Mouse (Mus musculus) gastrocnemius, postnatal 10 days (tissue): ENCODE measurements around the gene App. TPM values are rescaled to one million over a fixed set of nuclear protein-coding genes. Genes with fewer than 3 reads are reported as not detected.

Experiments used
- DNase-seq: peaks from one replicate; pipeline ENCODE4 v3.0.0; 2021; ENCODE audit warnings: mixed read lengths
- total RNA-seq, 2 experiments: library from RNA; stranded (reverse); gene quantifications; 2 replicates each; pipeline ENCODE4 v1.2.3; 2021

App gene
- total RNA-seq, 2 experiments from 2014 or later = 188 to 221 TPM

DNA sequence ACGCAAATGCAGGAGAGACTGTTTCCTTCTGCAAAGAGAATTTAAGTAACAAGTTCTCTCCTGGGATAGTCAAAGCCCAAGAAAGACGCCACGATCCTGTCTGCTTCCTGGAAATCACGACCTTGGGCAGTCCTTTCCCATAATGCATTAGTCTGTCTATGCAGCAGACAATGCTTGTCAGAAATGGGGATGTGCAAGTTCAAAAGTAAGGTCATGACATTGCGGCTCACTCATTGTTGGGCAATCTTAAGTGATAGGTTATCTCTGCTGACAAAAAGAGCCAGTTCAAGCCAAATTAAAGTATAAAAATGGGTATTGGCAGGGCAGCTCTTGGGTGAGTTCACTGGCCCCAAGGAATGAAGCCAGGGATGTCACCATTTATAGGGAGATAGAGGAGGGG, 51.6 kb downstream of the App start:
- no peak for DNase-seq

DNA sequence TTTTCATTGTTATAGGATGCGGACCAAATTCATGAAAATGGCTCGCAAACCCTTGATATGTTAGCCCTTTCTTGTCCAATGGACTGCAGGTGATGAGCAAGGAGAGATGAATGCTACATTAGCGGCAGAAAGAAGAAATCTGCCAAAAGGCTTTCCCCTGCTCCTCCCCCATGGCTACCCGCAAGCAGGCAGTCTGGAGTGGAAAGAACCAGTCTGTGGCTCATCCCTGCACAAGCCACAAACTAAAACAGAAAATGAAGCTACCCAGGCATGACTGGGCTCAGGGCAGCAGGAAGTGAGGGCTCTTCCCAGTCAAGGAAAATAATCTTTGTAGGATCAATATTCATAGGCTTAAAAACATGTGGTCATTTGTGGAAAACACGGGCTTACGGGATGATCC, 54.6 kb downstream of the App start:
- DNase-seq = no peak

DNA sequence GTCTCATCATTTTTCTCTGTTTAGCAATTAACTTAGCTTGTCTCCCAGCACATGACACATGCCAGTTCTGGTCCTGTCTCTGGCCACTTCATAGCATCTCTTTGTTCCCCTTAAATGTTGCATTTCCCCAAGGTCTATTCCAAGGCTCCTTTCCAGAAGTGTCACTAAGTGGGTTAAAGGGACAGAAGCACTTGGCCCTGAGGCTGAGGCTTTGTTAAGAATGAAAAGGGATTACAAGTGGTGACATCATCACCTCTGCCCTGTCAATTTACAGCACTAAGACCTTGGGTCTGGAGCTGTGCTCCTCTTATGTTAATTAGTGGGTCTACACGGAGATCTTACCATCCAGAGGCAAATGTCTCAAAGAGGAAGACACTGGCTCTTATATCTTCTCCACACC, 56.0 kb downstream of the App start:
- DNase-seq = no peak

DNA sequence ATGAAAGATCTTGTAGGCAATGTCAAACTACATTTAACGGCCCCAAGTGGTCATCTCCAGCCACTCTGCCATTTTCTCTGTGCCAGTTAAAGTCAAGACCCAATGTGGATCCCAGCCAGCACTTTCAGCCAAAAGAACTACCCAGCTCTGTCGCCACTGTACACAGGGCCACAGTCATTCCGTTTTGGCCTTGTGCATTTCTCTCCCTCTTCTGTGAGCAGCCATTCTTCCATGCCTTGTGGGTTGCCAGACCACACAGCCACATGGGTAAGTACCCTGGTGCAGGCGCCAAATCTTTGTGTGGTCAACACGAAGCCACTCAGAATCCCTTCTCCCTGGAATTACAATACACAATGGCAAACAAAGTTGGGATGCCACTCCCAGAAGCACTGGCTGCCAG, 57.7 kb downstream of the App start:
- DNase-seq = no peak

DNA sequence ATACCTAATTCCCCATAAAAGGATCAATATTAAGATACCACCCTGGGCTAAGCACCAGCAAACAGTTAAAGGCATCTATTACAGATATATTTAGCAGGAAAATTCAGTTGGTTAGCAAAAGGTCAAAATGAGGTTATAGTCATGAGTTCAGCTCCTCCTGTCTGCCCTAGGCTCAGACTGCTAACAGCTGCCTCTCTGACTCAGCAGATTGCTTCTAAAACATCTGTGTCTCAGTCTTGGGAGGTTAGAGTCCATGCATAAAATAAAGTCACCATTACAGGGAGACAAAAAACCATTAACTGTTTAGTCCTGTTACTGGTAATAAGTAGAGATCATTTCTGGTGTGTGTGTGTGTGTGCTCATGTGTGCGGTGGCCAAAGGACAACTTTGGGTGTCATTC, 58.8 kb downstream of the App start:
- no peak for DNase-seq

DNA sequence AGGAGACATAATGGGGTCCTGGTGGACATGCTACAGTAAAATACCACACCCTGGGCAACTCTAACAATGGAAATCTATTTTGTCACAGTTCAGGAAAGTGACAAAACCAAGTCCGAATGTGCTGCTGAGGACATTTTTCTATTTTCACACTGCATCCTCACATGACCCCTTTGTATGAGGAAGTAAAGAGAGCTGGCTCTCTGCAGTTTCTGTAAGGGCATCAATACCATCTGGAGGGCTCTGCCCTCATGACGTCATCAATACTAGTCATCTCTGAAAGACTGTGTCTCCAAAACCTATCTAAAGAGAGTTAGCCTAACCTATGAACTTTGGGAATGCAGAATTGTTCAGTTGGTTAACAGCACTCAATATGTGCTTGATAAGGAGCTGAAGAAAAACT, 59.6 kb downstream of the App start:
- DNase-seq = no peak

DNA sequence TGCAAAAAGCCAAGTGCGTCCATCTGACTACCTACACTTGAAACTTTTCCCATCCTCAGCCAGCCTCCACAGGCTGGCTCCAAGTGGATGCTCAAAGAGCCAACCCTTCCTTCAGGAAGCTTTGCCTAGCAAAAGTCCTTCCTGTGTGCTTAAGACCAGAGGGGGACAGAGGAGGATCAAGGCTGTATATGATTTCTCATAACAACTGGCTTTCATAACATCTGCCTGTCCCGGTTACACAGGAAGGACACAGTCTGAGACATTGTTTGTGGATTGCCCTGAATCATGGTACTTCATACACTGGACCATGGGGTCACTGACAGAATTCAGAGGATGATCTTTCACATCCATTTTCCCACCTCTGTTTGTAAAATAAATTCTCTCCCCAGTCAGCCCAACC, 61.3 kb downstream of the App start:
- no peak for DNase-seq

DNA sequence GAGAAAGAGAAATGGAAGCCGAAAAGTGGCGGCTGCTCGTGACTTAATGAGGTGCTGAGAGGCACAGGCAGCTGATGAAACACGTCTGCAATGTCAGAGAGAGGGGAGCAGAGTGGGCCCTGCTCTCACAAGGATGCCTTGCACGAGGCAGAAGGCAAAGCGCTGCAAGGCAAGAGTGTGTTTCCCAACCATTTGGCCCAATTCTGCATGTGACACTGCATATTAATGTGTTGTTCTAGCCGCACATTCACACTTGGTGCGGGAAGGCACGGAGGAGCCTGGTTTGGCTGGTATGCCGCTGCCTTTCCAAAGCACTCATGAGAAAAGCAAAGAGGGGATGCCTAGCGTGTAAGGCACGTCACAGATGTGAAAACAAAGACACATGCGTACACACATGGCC, 63.1 kb downstream of the App start:
- DNase-seq = no peak

DNA sequence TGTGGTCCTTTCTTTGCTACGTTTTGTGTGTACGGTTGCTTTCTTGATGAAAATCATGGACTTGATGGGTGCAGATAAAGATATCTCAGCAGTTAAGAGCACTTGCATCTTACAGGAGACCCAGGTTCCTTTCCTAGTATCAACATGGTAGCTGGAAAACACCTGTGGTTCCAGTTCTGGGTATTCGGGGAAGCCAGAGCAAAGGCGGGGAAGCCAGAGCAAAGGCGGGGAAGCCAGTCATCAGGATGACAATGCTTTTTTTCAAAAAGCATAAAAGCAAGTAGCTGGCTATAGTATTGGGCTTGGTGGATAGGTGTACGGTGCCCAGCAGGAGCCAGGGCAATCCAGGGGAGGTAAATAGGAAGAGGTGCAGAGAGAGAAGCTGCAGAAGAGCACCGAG, 65.1 kb downstream of the App start:
- DNase-seq = no peak

DNA sequence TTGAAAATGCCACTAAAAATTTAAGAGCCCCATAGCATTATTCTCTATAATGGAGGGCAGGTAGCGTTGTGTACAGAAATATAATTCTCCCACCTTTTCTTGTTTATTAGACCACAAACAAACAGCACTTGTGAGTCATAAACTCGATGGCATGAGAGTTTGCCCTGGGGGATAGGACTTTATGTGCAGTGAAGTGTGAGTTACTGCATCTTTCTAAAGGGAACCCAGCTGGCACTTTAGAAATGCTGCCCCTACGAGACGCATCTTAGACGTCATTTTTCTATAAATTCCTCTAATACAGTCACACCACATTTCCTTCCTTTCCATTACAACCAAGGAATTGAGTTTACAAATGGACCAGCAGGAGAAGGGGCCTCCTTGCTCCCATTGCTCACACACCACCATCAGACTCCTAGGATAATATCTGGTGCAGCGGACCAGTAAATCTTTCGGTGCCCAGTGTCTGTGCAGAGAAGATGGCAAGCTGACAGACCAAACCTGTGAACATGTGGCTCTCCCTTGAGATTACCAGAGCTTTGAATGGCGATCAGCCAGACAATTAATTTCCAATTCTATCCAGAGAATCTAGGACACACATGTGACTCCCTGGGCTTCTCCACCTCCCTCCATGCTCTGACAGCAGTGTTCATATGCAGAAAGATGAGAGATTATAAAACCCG, 66.8 kb downstream of the App start:
- no peak for DNase-seq

DNA sequence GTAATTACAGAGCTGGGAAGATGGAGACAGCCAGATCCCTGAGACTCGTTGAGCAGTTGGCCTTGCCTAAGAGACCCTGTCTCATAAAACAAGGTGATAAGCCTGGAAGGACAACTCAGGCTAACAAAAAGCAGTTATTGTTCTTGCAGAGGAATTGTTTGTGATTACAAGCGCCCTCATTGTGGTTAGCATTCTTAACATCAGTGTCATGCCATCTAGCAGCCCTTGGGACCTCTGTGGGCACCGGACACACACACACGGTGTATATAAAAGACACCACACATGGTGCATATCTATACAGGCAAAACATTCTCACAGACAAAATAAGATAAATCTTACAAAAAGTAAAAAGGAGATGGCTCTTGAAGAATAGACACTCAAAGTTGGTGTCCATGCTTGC, 68.0 kb downstream of the App start:
- no peak for DNase-seq

DNA sequence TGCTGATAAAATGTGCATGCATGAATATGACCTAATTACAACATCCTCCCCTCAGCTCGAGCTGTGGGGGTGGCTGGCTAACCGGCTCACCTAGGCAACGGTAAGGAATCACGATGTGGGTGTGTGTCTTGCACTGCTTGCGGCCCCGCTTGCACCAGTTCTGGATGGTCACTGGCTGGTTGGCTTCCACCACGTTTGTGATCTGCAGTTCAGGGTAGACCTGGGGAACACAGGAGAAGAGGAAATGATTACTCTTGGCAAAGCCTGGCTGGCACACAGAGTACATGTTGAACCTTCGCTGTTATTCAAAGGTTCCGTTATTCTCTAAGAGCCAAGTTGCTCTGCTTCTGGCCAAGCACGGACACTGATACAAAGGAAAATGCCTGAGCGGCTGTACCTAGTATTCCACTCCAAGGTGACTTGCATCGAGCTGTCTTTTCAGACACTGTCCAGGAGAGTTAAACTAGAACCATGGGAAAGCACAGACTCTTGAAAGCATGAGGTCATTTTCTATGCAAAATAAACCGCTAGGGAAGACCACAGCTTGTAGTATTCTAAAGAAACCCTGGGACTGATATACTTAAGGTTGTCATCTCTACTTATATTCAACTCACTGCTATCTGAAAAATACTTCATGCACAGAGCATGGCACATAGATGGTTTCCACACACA, 70.3 kb downstream of the App start:
- no peak for DNase-seq

DNA sequence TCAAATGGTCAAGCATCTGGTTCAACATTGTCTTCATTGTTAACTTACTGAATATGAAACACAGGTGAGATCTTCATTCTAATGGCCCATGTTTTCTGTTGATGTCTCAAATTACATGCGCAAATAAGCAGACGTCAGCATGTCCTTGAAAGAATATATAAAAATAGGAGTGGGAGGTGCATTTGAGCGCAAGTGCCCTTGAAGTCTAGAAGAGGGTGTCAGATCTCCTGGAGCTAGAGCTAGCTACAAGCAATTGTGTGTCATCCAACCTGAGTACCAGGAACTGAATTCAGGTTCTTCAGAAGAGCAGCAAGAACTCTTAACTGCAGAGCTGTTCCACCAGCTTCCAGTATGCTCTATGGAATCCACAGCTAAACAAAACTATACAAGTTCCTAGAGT, 72.0 kb downstream of the App start:
- no peak for DNase-seq

DNA sequence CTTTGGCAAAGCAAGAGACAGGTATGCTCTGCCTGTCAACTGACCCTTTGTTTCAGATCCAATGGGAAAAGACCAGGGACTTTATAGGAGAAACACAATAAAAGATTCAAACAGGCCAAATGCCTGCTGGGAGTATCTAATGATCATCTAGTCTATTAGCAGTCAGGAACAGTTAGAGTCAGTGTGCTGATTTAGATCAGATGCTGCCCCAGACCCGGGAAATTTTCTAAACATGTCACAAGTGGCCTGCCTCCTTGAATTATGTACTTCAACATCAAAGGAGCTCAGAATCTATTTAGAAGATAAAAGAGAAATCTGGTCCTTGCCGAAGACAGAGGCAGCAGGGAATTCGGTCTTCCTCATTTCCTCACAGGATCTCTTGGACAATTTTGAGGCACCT, 72.8 kb downstream of the App start:
- DNase-seq = no peak

DNA sequence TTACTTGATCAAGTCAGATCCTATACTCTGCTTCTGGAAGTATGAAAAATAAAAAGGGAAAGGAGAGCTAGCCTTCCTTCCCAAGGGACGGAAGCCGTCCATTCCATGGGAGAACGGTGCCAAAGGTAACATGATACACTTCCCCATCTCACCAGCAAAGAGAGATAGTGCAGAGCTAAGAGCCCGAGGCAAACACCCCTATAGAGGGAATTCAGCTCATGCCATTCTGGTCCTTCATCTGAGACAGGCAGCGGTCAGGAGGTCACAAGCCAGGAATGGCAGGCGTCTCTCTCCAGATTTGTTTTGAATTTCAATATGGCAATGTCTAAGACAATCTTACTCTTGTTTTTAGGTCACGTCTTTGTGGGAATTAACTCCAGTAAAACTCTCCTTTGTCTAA, 74.1 kb downstream of the App start:
- no peak for DNase-seq

DNA sequence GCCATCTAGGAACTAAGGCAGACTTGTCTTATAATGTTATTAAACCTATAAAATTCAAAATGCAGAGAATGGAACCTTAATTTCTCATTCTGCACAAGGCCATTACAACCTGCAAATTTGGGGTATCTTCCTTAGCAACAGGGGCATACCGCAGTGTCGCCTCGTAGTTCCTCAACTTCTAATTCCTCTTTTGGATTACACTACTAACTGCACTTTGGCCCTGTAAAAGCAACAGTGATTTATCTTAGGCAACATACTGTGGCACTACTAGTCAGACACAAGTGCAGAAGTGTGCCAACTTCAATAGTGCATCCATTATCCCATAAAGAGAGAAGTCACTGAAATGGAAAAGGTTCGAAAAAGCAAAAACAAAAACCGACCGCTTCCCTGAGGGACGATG, 74.5 kb downstream of the App start:
- no peak for DNase-seq

DNA sequence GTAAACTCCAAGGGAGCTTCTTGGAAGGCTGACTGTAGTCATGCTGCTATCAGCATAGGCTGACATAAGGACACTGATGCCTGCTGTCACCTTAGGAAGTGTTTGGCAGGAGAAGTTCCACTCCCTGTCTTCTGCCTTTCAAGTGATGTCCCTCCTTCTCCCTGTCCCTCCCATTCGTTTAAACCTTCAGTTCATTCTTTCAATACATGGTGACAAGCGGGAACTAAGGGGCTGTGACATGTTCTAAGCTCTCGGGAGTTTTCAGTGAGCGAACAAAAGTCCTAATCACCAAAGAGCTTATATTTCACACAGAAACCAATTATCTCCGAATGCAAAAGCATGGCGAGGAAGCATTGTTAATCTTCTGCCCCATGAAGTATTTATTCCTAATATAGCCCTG, 77.2 kb downstream of the App start:
- DNase-seq = no peak

DNA sequence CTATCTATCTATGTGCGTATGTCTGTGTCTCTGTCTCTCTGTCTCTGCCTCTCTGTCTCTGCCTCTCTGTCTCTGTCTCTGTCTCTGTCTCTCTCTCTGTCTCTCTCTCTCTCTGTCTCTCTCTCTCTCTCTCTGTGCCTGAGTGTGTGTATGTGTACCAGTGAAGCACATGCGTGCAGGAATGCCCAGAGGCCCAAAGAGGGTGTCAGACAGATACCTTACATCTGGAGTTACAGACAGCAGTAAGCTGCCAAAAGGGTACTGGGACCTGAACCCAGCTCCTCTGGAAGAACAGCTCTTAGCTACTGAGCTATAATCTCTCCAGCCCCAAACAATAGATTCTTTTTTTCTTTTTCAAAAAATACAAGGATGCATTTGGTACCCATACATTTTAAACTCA, 77.6 kb downstream of the App start:
- no peak for DNase-seq

DNA sequence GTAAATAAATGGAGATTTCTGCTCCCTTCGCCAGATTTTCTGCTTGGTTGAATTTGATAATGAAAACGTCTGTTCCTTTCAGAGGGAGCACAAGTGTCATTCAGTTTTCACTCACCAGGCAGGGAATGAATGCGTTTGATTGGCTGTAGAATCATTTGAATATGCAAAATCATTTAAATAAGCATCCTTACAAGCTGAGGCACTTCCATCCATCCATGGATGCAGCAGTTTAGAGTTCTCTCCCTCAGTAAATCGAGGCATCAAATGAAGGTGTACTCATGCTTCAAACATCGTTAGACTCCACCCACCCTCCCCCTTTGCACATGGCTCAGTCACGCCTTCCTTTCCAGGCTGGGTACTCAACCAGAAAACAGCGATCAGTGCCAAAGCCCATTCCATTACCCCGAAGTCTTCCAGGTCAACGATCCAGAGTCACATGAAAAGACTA, 80.9 kb downstream of the App start:
- no peak for DNase-seq

DNA sequence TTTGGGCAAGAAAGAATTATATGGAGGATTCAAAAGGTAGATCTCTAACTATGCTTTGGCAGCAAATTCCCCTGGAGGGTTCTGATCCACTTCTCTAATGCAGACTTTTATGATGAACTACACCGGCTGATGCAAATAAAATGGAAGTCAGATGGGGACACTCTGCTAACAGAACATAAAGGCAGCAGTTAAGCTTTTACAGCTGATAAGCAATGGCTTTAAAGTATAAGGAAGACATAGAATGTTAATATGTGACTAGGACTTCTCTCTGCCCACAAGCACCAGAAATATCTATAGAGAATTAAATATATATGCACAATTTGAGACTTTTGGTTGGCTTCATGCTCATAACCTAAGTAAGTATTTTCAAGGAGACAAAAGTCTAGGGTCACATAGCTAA, 81.4 kb downstream of the App start:
- DNase-seq = no peak

DNA sequence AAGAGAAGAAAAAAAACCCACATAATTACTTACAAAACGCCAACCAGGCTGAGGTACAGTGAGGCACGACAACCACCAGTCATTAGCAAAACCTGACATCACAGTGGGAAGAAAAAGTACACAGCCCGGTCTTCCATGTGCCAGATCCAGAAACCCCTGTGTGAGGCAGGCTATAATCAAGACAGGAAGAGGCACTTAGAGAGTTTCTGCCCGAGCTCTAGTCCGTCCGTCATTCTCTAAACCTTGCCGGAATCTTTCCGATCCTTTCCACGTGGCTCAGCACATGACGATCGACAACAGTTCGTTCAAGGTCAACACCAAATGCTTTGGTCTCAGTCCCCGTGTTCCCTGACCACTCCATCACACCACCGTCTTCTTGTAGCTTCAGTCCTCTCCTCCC, 82.6 kb downstream of the App start:
- no peak for DNase-seq

DNA sequence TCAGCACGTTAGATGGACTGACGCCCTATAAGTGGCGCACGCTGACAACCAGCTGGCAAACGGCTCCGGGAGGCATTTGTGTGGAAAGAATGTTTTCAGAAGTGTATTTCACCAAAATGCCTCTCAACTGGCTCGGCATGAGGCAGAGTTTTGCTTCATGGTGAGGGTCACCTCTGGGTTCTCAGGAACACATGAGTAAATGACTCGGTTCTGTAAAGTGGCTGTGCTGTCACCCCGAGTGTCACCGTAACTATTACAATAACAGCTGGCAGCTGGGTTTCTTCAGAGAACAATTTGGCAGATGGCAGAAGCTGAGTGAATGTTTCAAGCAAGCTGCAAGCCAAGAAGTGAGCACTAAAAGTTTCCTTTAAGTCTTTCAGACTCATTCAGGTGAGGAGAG, 85.4 kb downstream of the App start:
- DNase-seq = no peak

DNA sequence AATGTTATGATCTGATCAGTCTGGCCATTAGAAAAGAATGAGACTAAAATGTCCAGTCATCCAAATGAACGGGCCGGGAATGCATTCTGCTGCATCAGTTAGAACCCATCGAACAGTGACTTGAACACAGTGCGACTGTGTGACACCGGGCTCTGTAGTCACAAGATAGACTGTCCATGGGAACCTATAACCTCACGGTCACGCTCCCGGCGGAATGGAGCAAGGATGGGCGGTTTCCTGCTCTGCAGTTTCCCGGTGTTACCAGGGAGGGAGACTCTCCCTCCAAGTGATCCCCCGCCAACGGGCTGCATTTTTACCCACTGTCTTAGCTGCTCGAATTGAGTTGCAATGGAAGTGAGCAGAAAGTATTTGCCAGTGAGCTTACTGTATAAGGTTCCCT, 87.3 kb downstream of the App start:
- DNase-seq = no peak

DNA sequence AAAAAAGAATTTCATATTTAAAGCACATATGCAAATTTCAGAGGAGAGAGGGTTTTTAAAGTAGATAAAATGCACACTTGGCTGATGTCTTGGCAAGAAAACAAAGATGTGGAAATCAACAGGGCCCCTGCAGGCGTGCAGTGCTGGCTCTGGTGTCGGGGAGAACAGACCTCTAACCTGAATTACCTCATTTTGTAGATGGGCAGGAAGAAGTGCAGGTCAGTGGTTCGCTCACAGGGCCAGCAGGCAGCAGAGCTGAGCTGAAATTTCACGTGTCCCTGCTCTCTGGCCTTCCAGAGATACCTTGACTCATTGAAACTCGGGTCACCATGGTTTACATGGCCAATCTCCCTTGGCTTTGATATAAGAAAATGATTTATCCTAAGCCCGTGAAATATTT, 87.7 kb downstream of the App start:
- DNase-seq = no peak

DNA sequence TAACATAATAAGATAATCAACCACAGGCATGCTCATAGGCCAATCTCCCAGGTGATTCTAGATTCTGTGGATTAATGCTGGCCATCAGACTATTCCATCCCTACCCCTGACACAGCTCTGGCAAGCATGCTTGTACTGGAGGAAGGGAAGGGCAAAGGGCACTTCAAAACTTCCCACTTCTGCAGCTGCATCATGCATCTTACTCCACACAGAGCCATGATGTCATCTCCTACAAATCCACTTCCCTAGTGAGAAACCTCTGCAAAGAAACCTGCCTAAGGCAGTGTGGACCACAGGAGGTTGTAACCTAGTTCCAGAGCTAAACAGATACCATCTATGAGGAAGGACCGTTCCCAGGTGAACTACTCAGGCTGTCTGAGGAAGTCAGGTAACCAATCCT, 89.4 kb downstream of the App start:
- DNase-seq = no peak
